Mouse (Mus musculus): ENCODE measurements around the gene Atp6v0c.

DNA sequence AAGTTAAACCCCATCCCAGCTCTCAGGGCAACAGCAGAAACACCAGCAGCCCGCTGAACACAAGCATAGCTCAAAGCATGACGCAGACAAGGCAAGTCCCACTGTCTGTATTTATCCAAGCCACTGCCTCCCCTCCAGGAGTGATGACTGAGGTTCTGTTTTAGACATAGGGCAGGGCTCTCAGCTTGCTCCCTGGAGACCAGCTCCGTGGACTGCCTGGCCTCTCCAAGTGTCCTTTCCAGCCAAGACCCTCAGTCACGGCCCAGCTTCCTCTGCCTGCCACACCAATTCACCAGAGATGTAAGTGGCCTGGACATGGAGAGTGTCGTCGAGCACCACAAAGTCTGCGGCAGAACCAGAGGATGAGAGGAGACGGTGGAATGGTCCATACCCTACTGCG is 13.8 kb downstream of the Atp6v0c start:
- TF ChIP-seq GATA1 (IDR thresholded peaks at IDR 0.05; ENCODE audit: borderline replicate concordance, low read length) (no peak), FLI1 (IDR thresholded peaks at IDR 0.05; ENCODE audit: low read length) (no peak)
